ENCODE assay signal across 9 mouse cellular contexts in the genomic region with DNA sequence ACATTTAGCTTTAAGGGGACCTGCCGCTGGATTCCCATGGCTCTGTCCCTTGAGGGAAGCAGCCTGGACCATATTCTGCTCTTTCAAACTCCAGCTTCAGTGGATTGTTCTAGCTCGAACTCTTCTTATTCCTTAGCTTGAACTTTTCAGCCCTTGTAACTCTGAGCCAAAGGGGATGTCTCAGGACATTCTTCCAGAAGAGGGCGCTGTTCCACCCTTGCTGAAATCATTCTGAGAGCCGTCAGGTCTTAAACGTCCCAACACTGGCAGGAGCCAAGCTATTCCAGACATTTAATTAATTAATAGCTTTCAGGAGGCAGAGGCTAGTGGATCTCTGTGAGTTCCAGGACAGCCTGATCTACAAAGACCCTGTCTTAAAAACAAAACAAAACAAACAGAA. TPM values are rescaled to one million over a fixed set of nuclear protein-coding genes. Genes with fewer than 3 reads are reported as not detected.
DNase-seq lines count a peak whose midpoint lies in the region; ATAC-seq and TF ChIP-seq lines count a peak whose summit lies in the region.
"Had no signal": no experiment of that assay in that cellular context is flagged by ENCODE, and none has a peak within 500 bp of the region (broad histone marks: within the 10 kb centered on the region; RNA-seq: fewer than 3 reads in every experiment).

No protein-coding gene starts in this region.

- DNase-seq in forebrain, postnatal 0 days = no peak
- no peak for DNase-seq in forebrain, embryonic 11.5 days (ENCODE audit: low spot score)
- peak; percentile 54 for DNase-seq in urinary bladder, postnatal 25 days (ENCODE audit: low spot score)
- DNase-seq in urinary bladder, postnatal 10 days (ENCODE audit: low spot score) = no peak
- DNase-seq in embryonic facial prominence, embryonic 11.5 days (ENCODE audit: low spot score) = peak; percentile 47
- DNase-seq in kidney, postnatal 10 days = peak; percentile 68
- DNase-seq in natural killer cell, adult 2 months (ENCODE audit: low spot score in 2 of 2) = peak; percentile 58 to 66

- no peak overlapping the region for H3K4me3 ChIP-seq in forebrain, postnatal 0 days (ENCODE audit: low read depth, low read length)
- H3K4me3 ChIP-seq in forebrain, embryonic 11.5 days (ENCODE audit: low read depth, low read length) = no peak overlapping the region
- H3K4me3 ChIP-seq in embryonic facial prominence, embryonic 11.5 days (ENCODE audit: low read depth, low read length) = no peak overlapping the region
- H3K4me3 ChIP-seq in forebrain, embryonic 15.5 days = no peak overlapping the region
- H3K4me3 ChIP-seq: stomach, embryonic 15.5 days had no signal

- ATAC-seq in forebrain, postnatal 0 days = no peak
- no peak for ATAC-seq in forebrain, embryonic 11.5 days (replicated peaks; ENCODE audit: low FRiP score)
- no peak for ATAC-seq in embryonic facial prominence, embryonic 11.5 days (replicated peaks; ENCODE audit: insufficient number of reproducible peaks, low FRiP score, low TSS enrichment, low read depth)
- no peak for ATAC-seq in forebrain, embryonic 15.5 days (replicated peaks)

- H3K4me2 ChIP-seq in forebrain, postnatal 0 days (ENCODE audit: low read depth) = no peak overlapping the region
- no peak overlapping the region for H3K4me2 ChIP-seq in forebrain, embryonic 11.5 days (ENCODE audit: low read depth, low read length, severe bottlenecking)
- no peak overlapping the region for H3K4me2 ChIP-seq in embryonic facial prominence, embryonic 11.5 days (ENCODE audit: low read depth, low read length)
- no peak overlapping the region for H3K4me2 ChIP-seq in forebrain, embryonic 15.5 days (replicated peaks)

- no peaks in the 10 kb centered on the region for H3K36me3 ChIP-seq in forebrain, postnatal 0 days (ENCODE audit: insufficient read depth)
- no peaks in the 10 kb centered on the region for H3K36me3 ChIP-seq in forebrain, embryonic 11.5 days (ENCODE audit: control insufficient read depth, insufficient read depth, low read length)
- no peaks in the 10 kb centered on the region for H3K36me3 ChIP-seq in embryonic facial prominence, embryonic 11.5 days (replicated peaks; ENCODE audit: control insufficient read depth, insufficient read depth, low read depth, low read length)
- H3K36me3 ChIP-seq in forebrain, embryonic 15.5 days = no peaks in the 10 kb centered on the region
- H3K36me3 ChIP-seq: stomach, embryonic 15.5 days had no signal

- no peak overlapping the region for H3K27ac ChIP-seq in forebrain, postnatal 0 days (ENCODE audit: low read depth, low read length)
- no peak overlapping the region for H3K27ac ChIP-seq in forebrain, embryonic 11.5 days (ENCODE audit: low read depth, low read length)
- no peak overlapping the region for H3K27ac ChIP-seq in embryonic facial prominence, embryonic 11.5 days (replicated peaks; ENCODE audit: low read depth, low read length)
- no peak overlapping the region for H3K27ac ChIP-seq in forebrain, embryonic 15.5 days (replicated peaks)
- H3K27ac ChIP-seq: stomach, embryonic 15.5 days had no signal

- H3K27me3 ChIP-seq in forebrain, postnatal 0 days (ENCODE audit: insufficient read depth, low read length) = no peaks in the 10 kb centered on the region
- no peaks in the 10 kb centered on the region for H3K27me3 ChIP-seq in forebrain, embryonic 11.5 days (ENCODE audit: control insufficient read depth, insufficient read depth, low read length)
- no peaks in the 10 kb centered on the region for H3K27me3 ChIP-seq in embryonic facial prominence, embryonic 11.5 days (ENCODE audit: control insufficient read depth, insufficient read depth, low read length)
- H3K27me3 ChIP-seq in forebrain, embryonic 15.5 days = no peaks in the 10 kb centered on the region
- H3K27me3 ChIP-seq: stomach, embryonic 15.5 days had no signal

- H3K4me1 ChIP-seq in forebrain, postnatal 0 days (ENCODE audit: insufficient read depth) = no peaks in the 10 kb centered on the region; the same call in 1 of the 2 replicates
- no peaks in the 10 kb centered on the region; the same call in 1 of the 2 replicates for H3K4me1 ChIP-seq in forebrain, embryonic 11.5 days (replicated peaks; ENCODE audit: control insufficient read depth, insufficient read depth, low read length)
- no peaks in the 10 kb centered on the region for H3K4me1 ChIP-seq in embryonic facial prominence, embryonic 11.5 days (ENCODE audit: control insufficient read depth, insufficient read depth, low read length)
- H3K4me1 ChIP-seq in forebrain, embryonic 15.5 days = peaks cover 6% of the 10 kb centered on the region; the same call in 1 of the 2 replicates
- H3K4me1 ChIP-seq: stomach, embryonic 15.5 days had no signal

- peak; percentile 50 for TF ChIP-seq CTCF in forebrain, postnatal 0 days (IDR thresholded peaks at IDR 0.05; ENCODE audit: low read depth)

- 25% methylated on average over 5 of the region's 5 CpGs for whole genome bisulfite sequencing in forebrain, postnatal 0 days
- WGBS in forebrain, embryonic 11.5 days = 35% methylated on average over 5 of the region's 5 CpGs
- 25% methylated on average over 5 of the region's 5 CpGs for WGBS in embryonic facial prominence, embryonic 11.5 days
- 30% methylated on average over 5 of the region's 5 CpGs for WGBS in forebrain, embryonic 15.5 days

- no peak overlapping the region for H3K9ac ChIP-seq in forebrain, postnatal 0 days
- no peak overlapping the region for H3K9ac ChIP-seq in forebrain, embryonic 11.5 days (ENCODE audit: low read length)
- H3K9ac ChIP-seq in embryonic facial prominence, embryonic 11.5 days (replicated peaks; ENCODE audit: low read length) = no peak overlapping the region
- H3K9ac ChIP-seq in forebrain, embryonic 15.5 days (replicated peaks) = no peak overlapping the region
- H3K9ac ChIP-seq: stomach, embryonic 15.5 days had no signal

- H3K9me3 ChIP-seq in forebrain, postnatal 0 days (ENCODE audit: low read length) = no peaks in the 10 kb centered on the region
- no peaks in the 10 kb centered on the region for H3K9me3 ChIP-seq in forebrain, embryonic 11.5 days (ENCODE audit: control insufficient read depth, low read length)
- no peaks in the 10 kb centered on the region for H3K9me3 ChIP-seq in embryonic facial prominence, embryonic 11.5 days (replicated peaks; ENCODE audit: control insufficient read depth, low read length)
- H3K9me3 ChIP-seq in forebrain, embryonic 15.5 days = no peaks in the 10 kb centered on the region
- H3K9me3 ChIP-seq: stomach, embryonic 15.5 days had no signal

RNA-seq across cellular contexts. Expression of a gene that starts 13.6 kb away (rescaled TPM):
- total RNA-seq in forebrain, postnatal 0 days (2014; rRNA removed) = 76.3 and 96.5 TPM in 2 replicates
- polyA plus RNA-seq in forebrain, postnatal 0 days (2015; fragmentation: Nextera tagmentation; extraction: Ambion mirVana) = 78.4 and 92.6 TPM in 2 replicates
- 40.1 and 41.4 TPM in 2 replicates for polyA plus RNA-seq in forebrain, embryonic 11.5 days (2014; fragmentation: Nextera tagmentation; extraction: Ambion mirVana)
- 26.5 and 27.5 TPM in 2 replicates for polyA plus RNA-seq in embryonic facial prominence, embryonic 11.5 days (2014; fragmentation: Nextera tagmentation; extraction: Ambion mirVana)
- polyA plus RNA-seq in forebrain, embryonic 15.5 days (2015; fragmentation: Nextera tagmentation; extraction: Ambion mirVana) = 52.9 and 61.7 TPM in 2 replicates

RNA-seq across cellular contexts. Expression of a gene that starts 39.9 kb away (rescaled TPM):
- 213 and 227 TPM in 2 replicates for total RNA-seq in forebrain, postnatal 0 days (2014; rRNA removed)
- 514 and 653 TPM in 2 replicates for polyA plus RNA-seq in forebrain, postnatal 0 days (2015; fragmentation: Nextera tagmentation; extraction: Ambion mirVana)
- 645 and 735 TPM in 2 replicates for polyA plus RNA-seq in forebrain, embryonic 11.5 days (2014; fragmentation: Nextera tagmentation; extraction: Ambion mirVana)
- polyA plus RNA-seq in embryonic facial prominence, embryonic 11.5 days (2014; fragmentation: Nextera tagmentation; extraction: Ambion mirVana) = 647 and 750 TPM in 2 replicates
- polyA plus RNA-seq in forebrain, embryonic 15.5 days (2015; fragmentation: Nextera tagmentation; extraction: Ambion mirVana) = 585 and 608 TPM in 2 replicates

RNA-seq across cellular contexts. Expression of a gene that starts 40.4 kb away (rescaled TPM):
- 328 and 431 TPM in 2 replicates for total RNA-seq in forebrain, postnatal 0 days (2014; rRNA removed)
- polyA plus RNA-seq in forebrain, postnatal 0 days (2015; fragmentation: Nextera tagmentation; extraction: Ambion mirVana) = 803 and 955 TPM in 2 replicates
- 1,728 and 1,808 TPM in 2 replicates for polyA plus RNA-seq in forebrain, embryonic 11.5 days (2014; fragmentation: Nextera tagmentation; extraction: Ambion mirVana)
- 1,622 and 1,840 TPM in 2 replicates for polyA plus RNA-seq in embryonic facial prominence, embryonic 11.5 days (2014; fragmentation: Nextera tagmentation; extraction: Ambion mirVana)
- 1,746 and 1,773 TPM in 2 replicates for polyA plus RNA-seq in forebrain, embryonic 15.5 days (2015; fragmentation: Nextera tagmentation; extraction: Ambion mirVana)

Comparison
In these comparisons a context has a peak if more than half of its experiments do, and no peak if none do; other contexts are left out.
1. DNase-seq: peak in urinary bladder, postnatal 25 days (single experiment), embryonic facial prominence, embryonic 11.5 days (single experiment), kidney, postnatal 10 days (single experiment) and natural killer cell, adult 2 months (2 of 2); none in forebrain, postnatal 0 days (single experiment), forebrain, embryonic 11.5 days (single experiment) and urinary bladder, postnatal 10 days (single experiment).